Mouse (Mus musculus) B cell, adult 2 months (primary cell): ENCODE measurements at regions not wholly inside any gene's neighbourhood (a gene's known extent, or its start where the extent isn't known, plus 50 kb on each side); places are given as distances from the start of the nearest gene placed in this dataset.
"Not testable (repeated sequence)": the region's sequence is repeated elsewhere in the genome, so short reads cannot be mapped to it uniquely, and the experiment has no call there.

ENCODE experiments used
- DNase-seq, 2 experiments: peaks; one replicate each; pipeline ENCODE4 v3.0.0; 2022

- no peak for DNase-seq
Measured at GRCm38 (mm10) chr9:41914611-41915010, 209.5 kb downstream of the Sorl1 start.

DNA sequence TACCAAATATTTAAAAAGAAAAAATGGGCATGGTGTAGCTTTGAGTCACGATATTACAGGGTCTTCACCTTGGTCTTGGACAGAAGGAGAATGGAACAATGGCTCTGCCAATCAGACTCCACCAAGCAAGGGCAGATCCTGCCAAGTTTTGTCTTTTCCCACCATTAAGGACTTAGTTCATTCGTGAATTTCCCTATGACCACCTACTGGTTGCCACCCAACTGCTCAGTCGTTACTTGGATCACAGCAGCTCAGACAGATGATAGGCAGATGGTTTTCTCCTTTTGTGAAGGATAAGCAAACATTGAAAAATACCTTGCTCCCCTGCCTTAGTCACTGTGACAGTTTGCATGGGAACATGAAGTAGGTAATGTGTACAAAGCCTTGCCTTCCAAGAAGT lies 210.2 kb downstream of the Sorl1 start:
- no peak for DNase-seq

DNA sequence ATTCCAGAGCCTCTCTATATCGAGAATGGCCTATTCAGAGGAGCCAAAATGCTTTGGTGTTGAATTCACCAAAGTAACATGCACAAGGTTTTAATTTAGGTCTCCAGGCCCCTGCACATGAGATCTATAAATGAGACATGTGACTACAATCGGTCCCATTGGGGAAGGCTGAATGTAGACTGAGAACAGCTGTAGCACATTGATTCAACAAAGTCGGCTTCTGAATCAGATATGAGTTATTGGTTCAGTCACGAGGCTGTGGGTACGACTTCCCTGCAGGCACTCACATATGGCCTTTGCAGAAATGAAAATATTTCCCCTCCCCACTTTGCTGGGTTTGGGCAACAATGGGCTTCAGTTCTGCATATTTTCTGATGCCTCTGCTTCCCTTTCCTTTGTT lies 211.6 kb downstream of the Sorl1 start:
- no peak for DNase-seq

DNA sequence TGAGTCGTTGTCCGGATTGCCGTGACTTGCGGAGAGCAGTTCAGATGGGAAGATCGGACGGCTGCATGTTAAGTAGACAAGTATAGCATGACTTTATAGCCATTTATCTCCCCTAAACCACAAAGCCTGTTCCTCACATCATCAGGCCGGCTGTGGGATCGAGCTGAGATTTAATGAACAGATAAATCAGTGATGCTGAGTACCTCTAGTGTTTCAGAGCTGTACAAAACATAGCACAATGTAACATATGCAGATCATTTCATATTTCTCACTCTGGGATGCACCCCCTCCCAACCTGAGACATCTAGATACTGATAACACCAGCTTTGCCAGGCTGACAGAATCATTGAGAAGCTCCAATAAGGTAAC lies 223.5 kb downstream of the Sorl1 start:
- no peak for DNase-seq

DNA sequence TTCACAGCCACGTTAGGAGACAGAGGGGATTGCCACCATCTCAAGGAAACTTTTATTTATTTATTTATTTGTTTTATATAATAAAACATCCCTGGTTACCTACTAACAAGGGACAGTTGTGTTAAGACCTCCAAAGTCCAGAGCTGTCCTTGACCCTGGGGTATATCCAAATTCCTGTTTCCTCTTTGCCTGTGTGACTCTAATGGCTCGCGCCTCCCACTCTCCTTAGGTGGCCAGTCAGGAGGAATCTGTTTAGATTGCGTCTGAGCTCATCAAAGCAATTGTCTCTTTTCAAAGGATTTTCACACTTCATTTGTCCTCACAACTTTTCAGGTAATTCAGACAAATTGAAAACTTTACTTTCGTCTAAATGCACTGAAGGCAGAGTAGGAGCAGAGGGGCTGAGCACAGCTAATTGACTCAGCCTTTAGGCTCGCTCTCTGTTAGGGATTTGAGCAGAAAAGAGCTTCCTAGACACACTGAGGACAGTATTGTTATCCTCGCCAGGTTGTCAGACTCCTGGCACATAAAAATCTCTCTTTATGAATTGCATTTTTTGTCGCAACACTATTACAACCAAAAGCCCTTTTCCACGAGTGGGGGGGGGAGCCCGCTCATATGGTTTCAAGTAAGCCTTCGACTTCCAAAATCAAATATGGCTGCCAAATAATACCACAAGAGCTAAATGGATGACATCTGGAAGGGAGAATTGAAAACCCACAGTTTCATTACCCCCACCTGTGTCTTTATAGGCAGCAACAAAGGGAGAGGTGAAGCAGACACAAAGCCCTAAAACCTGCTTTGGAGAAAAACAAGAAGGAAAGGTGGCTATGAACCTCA lies 224.1 kb downstream of the Sorl1 start:
- no peak for DNase-seq

- DNase-seq = no peak
Measured at GRCm38 (mm10) chr9:41895106-41895505, 229.0 kb downstream of the Sorl1 start.

- DNase-seq = no peak
Measured at GRCm38 (mm10) chr9:41892841-41893240, 231.3 kb downstream of the Sorl1 start.

GRCm38 (mm10) chr9:41891206-41891605 lies 232.9 kb downstream of the Sorl1 start:
- no peak for DNase-seq

DNA sequence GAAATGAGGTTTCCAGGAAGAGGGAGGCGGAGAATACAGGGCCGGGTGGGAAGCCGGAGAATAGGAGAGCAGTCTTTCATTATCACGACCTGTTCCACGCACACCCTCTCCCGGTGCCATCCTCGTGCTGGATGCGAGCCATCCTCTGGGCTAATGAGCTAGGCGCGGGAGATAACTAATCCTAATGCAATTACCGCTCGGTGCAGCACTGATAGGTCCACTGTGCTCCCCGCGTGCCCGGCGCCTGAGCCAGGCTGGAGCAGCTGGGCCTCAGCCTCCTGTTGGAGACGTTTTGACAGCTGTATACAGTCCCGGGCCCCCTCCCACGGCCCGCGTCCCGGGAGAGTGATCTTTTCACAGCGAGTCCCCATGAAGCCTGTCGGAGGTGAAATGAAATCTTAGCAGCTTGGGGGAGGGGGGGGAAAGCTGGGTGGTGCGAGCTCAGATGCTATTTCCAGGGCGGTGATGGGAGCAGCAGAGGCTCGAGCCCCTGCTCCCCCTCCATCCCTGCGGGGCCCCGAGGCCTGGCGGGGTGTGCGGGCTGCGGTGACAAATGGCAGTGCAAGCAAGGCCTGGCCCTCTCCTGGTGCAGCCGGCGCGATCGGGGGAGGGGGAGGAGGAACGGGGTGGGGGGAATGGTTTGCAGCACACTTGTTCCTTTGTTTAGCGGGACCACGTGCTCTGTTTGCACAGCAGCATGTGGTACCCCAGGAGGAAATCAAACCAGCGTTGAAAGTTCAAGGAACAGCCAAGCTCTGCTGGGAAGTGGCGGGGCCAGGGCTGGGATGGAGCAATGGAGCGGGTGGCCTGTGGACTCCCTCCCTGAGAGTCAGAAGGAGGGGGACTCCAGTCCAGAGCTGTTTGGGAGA lies 233.6 kb downstream of the Sorl1 start:
- DNase-seq = no peak

DNA sequence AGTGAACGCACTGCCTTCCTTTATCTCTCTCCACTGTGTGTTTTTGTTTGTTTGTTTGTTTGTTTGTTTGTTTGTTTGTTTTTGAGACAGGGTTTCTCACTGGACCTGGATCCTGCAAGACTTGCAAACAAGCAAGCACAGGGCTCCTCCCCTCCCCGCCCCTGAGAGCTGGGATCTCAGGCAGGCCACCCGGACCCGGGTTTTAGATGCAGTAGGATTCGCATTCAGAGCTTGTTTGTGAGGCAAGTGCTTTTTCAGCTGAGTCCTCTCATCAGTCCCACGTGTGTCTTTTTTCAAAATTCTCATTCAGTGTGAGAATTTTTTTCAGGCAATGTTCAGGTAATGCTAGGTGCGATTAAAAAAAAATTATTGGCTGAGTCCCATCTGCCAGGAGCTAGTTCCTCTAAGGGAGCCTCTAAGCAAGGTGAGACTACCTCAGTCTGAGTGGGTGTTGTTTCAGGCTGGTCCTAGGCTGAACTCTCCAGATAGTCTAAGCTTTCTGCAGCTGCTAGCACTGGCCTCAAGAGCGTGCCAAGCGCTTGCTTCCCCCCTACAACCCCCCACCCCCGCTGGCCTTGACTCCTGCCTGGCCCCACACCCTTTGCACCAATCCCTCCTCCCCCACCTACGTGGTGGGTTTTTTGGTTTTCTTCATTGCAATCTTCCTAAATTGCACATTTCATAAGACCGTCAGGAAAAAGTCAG lies 234.4 kb downstream of the Sorl1 start:
- no peak for DNase-seq

DNA sequence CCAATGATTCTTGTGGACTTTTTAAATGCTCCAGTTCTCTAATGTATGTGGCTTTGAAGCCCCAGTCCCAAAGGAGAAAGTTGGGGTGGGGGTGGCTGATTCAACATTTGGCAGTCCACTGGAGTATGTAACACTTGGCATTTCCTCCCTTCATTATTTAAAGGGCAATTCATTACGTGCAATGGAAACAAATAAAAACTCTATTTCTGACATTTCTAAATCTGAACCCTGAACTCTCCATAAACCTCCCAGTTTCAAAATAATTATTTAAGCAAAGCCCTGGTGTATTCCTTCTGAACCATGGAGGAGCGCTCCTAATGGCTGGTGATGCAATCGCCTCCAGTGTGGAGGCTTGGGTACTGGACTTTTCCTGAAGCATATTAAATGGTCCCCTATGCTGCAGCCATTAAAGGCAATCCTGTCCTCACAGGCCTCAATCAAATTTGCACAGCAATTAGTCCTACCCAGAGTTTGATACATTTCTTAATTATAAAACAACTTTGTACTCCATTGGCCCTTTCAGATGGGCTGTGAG lies 235.4 kb downstream of the Sorl1 start:
- DNase-seq = no peak

DNA sequence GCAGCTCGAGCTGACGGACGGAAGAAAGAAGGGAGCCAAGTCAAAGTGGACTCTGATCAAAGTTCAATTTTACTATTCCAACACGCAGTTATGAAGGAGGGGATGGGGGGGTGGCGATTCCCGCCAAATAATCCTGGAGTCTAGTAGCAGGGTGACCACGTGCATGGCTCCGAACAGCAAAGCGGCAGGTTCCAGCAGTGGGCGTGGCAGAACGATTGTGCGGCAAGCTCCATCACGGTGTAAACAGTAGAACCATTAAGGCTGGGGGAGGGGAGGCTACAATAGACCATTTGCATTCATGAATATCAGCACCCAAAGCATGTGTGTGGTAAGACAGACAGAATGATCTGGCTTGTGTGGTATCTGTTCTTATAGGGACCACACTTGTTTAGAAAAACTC lies 237.6 kb downstream of the Sorl1 start:
- DNase-seq = not testable (repeated sequence)

DNA sequence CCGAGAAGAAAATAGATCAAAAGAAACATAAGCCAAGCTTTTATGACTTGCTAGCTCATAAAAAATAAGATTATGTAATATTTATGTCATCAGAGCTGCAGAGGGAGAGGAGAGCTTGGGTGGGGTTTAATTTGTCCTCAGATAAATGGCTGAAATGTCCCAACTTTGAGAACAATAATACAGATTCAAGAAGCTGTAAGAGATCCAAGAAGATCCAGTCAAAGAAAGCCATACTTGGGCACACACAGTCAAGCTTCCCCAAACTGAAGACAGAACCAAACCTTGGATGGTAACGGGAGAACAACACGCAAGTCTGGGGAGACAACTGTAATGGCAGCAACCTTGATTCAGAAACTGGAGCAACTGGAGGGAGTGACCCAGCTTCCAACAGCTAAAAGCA lies 243.6 kb downstream of the Sorl1 start:
- DNase-seq = no peak

GRCm38 (mm10) chr9:41879080-41879479 lies 245.0 kb downstream of the Sorl1 start:
- DNase-seq = no peak

DNA sequence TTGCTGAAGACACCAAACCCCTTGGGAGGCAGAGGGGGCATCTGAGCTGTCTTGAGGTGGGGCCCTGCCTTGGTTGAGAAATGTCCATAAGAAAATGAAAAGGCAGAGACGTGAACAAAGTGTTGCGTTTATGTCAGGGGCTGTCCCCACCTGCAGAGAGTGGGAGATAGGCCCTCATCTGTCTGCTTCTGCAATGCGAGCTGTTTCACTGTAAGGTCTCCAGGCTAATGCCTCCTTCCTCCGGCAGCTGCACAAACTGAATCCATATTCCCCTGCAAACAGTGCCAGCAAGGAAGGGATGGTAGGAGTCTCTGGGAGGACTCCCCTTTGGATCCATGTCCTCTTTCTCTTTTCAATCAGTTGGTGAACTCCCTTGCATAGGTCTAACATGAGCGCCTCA lies 263.0 kb downstream of the Sorl1 start:
- DNase-seq = no peak

GRCm38 (mm10) chr9:41860681-41861080 lies 263.4 kb downstream of the Sorl1 start:
- DNase-seq = no peak

GRCm38 (mm10) chr9:41859780-41860179 lies 264.3 kb downstream of the Sorl1 start:
- DNase-seq = no peak

DNA sequence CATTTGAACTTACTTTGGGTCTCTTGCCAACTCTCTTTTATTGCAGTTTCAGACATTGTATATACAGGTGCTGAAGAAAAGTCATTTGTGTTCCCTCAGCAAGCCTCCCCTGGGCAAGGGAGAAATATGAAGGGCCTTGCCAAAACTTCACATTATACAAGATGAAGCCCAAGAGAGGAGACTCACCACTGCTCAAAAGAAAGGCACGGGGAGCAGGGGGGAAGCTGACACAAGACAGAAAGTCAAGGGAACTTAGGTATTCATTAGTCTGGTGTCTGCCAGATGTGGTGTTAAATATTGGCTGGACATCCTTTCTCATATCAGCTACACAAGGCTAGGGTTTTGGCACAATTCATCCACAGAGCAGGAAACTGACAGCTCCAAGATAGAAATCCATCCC lies 272.0 kb downstream of the Sorl1 start:
- DNase-seq = no peak

GRCm38 (mm10) chr9:41849628-41850326 lies 274.3 kb downstream of the Sorl1 start:
- DNase-seq = no peak

GRCm38 (mm10) chr9:41844616-41845015 lies 279.5 kb downstream of the Sorl1 start:
- no peak for DNase-seq

- DNase-seq = no peak
Measured at GRCm38 (mm10) chr9:41834487-41835404, 289.4 kb downstream of the Sorl1 start.
